Mouse (Mus musculus) splenic B cell, adult 2 months (primary cell): ENCODE results near the gene Rcbtb2.
"Not testable (repeated sequence)": the region's sequence is repeated elsewhere in the genome, so short reads cannot be mapped to it uniquely, and the experiment has no call there.

Source experiments
- DNase-seq: peaks from one replicate; pipeline ENCODE4 v3.0.0-alpha.2; 2011; ENCODE audit warnings: low read depth, low spot score
- H3K27me3 ChIP-seq: 2 replicates; pipeline ENCODE4 v1.6.1; 2012; ENCODE audit warnings: mild to moderate bottlenecking, low read length, moderate library complexity, mixed read lengths; ENCODE audit not compliant: control insufficient read depth, poor library complexity, insufficient read depth, severe bottlenecking
- H3K36me3 ChIP-seq: 2 replicates; pipeline ENCODE4 v1.6.1; 2012; ENCODE audit warnings: mild to moderate bottlenecking, low read length, moderate library complexity, mixed read lengths; ENCODE audit not compliant: control insufficient read depth, poor library complexity, insufficient read depth, severe bottlenecking

The Rcbtb2 gene

GRCm38 (mm10) chr14:73122923-73123278 lies at the start of gene Rcbtb2:
Rcbtb2 (plus strand) TSS chr14:73123037.
- DNase-seq: no peak

GRCm38 (mm10) chr14:73083563-73083962 lies 39.3 kb upstream of the Rcbtb2 start:
- H3K27me3 ChIP-seq: no peaks in the 10 kb centered on the region
- no peaks in the 10 kb centered on the region for H3K36me3 ChIP-seq
- no peak for DNase-seq

More at GRCm38 (mm10) chr14:73122923-73123278, at the start of gene Rcbtb2:
- Histone ChIP-seq H3K36me3 (no peaks in the 10 kb centered on the region), H3K27me3 (no peaks in the 10 kb centered on the region)

GRCm38 (mm10) chr14:73086425-73086824 lies 36.4 kb upstream of the Rcbtb2 start:
- H3K27me3 ChIP-seq: no peaks in the 10 kb centered on the region

GRCm38 (mm10) chr14:73087247-73087646 lies 35.6 kb upstream of the Rcbtb2 start:
- no peak for DNase-seq
- no peaks in the 10 kb centered on the region for H3K27me3 ChIP-seq
- H3K36me3 ChIP-seq: no peaks in the 10 kb centered on the region

More at GRCm38 (mm10) chr14:73086425-73086824, 36.4 kb upstream of the Rcbtb2 start:
- H3K36me3 ChIP-seq: no peaks in the 10 kb centered on the region
- DNase-seq: no peak

GRCm38 (mm10) chr14:73087746-73088145 lies 35.1 kb upstream of the Rcbtb2 start:
- no peak for DNase-seq

GRCm38 (mm10) chr14:73088224-73088623 lies 34.6 kb upstream of the Rcbtb2 start:
- no peaks in the 10 kb centered on the region for H3K36me3 ChIP-seq
- no peak for DNase-seq
- H3K27me3 ChIP-seq: no peaks in the 10 kb centered on the region

More at GRCm38 (mm10) chr14:73087746-73088145, 35.1 kb upstream of the Rcbtb2 start:
- no peaks in the 10 kb centered on the region for H3K27me3 ChIP-seq
- no peaks in the 10 kb centered on the region for H3K36me3 ChIP-seq

GRCm38 (mm10) chr14:73092871-73093270 lies 30.0 kb upstream of the Rcbtb2 start:
- Histone ChIP-seq H3K27me3 (no peaks in the 10 kb centered on the region), H3K36me3 (no peaks in the 10 kb centered on the region)
- no peak for DNase-seq

- Histone ChIP-seq H3K27me3 (no peaks in the 10 kb centered on the region), H3K36me3 (no peaks in the 10 kb centered on the region)
- DNase-seq: no peak
Observed at GRCm38 (mm10) chr14:73094802-73095550, 27.9 kb upstream of the Rcbtb2 start.

- peak; percentile 83 for DNase-seq
- H3K36me3 ChIP-seq: no peaks in the 10 kb centered on the region
Observed at GRCm38 (mm10) chr14:73098677-73099387, 24.0 kb upstream of the Rcbtb2 start.

GRCm38 (mm10) chr14:73102270-73102865 lies 20.5 kb upstream of the Rcbtb2 start:
- no peaks in the 10 kb centered on the region for H3K27me3 ChIP-seq
- no peaks in the 10 kb centered on the region for H3K36me3 ChIP-seq
- DNase-seq: no peak

More at GRCm38 (mm10) chr14:73098677-73099387, 24.0 kb upstream of the Rcbtb2 start:
- H3K27me3 ChIP-seq: no peaks in the 10 kb centered on the region

GRCm38 (mm10) chr14:73102986-73103385 lies 19.9 kb upstream of the Rcbtb2 start:
- not testable (repeated sequence) for H3K27me3 ChIP-seq, H3K36me3 ChIP-seq, DNase-seq

- DNase-seq: no peak
- Histone ChIP-seq H3K27me3 (no peaks in the 10 kb centered on the region), H3K36me3 (no peaks in the 10 kb centered on the region)
Observed at GRCm38 (mm10) chr14:73104913-73105312, 17.9 kb upstream of the Rcbtb2 start.

GRCm38 (mm10) chr14:73105407-73106185 lies 17.2 kb upstream of the Rcbtb2 start:
- peak; percentile 64 for DNase-seq
- Histone ChIP-seq H3K36me3 (no peaks in the 10 kb centered on the region), H3K27me3 (no peaks in the 10 kb centered on the region)

GRCm38 (mm10) chr14:73106234-73106711 lies 16.6 kb upstream of the Rcbtb2 start:
- Histone ChIP-seq H3K36me3 (no peaks in the 10 kb centered on the region), H3K27me3 (no peaks in the 10 kb centered on the region)

More at GRCm38 (mm10) chr14:73106234-73106711, 16.6 kb upstream of the Rcbtb2 start:
- peak; percentile 76 for DNase-seq
